Mouse (Mus musculus): ENCODE data around the gene Unc5a. TPM values are rescaled to one million over a fixed set of nuclear protein-coding genes. Genes with fewer than 3 reads are reported as not detected.

The Unc5a gene
- polyA plus RNA-seq, 1 experiment from 2014 or later = 7.3 TPM

DNA sequence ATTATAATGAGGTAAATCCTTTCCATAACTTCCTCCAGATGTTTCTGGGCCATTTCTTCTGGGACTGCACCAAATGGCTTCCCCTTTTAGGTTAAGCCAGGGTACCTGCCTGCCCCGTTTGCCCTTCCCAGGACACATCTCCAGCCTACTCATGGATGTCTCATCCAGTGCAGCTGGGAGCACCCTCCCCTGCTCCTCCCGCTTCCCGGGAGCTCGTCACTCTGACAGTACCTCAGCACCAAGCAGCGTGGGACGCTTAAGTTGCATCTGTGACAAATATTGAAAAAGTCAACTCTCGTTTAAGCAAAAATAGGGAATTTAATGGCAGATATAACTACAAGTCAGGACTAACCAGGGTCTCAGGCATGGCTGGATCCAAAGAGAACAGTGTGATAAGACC, 8.1 kb downstream of the Unc5a start:
- WGBS = 70% methylated on average over 7 of the region's 7 CpGs
- Histone ChIP-seq H3K4me1 (replicated peaks) (peaks cover 49% of the 10 kb centered on the region), H3K4me2 (replicated peaks) (no peak overlapping the region), H3K4me3 (replicated peaks) (no peak overlapping the region), H3K9ac (replicated peaks) (no peak overlapping the region), H3K9me3 (no peaks in the 10 kb centered on the region), H3K36me3 (no peaks in the 10 kb centered on the region), H3K27me3 (peaks cover 86% of the 10 kb centered on the region), H3K27ac (no peak overlapping the region)
- no peak for ATAC-seq

GRCm38 (mm10) chr13:54959059-54959701, 10.0 kb downstream of the Unc5a start:
- H3K27me3 ChIP-seq = peaks cover 78% of the 10 kb centered on the region
- no peaks in the 10 kb centered on the region for H3K36me3 ChIP-seq
- no peak overlapping the region for H3K4me2 ChIP-seq (replicated peaks)
- peaks cover 55% of the 10 kb centered on the region for H3K4me1 ChIP-seq (replicated peaks)
- no peaks in the 10 kb centered on the region for H3K9me3 ChIP-seq
- H3K9ac ChIP-seq (replicated peaks) = no peak overlapping the region
- H3K27ac ChIP-seq = peak overlapping the region; percentile 42; the same call in 1 of the 2 replicates
- WGBS = 40% methylated on average over 15 of the region's 15 CpGs
- ATAC-seq = no peak
- H3K4me3 ChIP-seq (replicated peaks) = no peak overlapping the region

GRCm38 (mm10) chr13:54959842-54960241, 10.6 kb downstream of the Unc5a start:
- Histone ChIP-seq H3K27me3 (peaks cover 78% of the 10 kb centered on the region), H3K36me3 (no peaks in the 10 kb centered on the region), H3K4me1 (replicated peaks) (peaks cover 60% of the 10 kb centered on the region), H3K9me3 (no peaks in the 10 kb centered on the region), H3K27ac (no peak overlapping the region), H3K9ac (replicated peaks) (no peak overlapping the region), H3K4me3 (replicated peaks) (no peak overlapping the region), H3K4me2 (replicated peaks) (no peak overlapping the region)
- ATAC-seq = no peak
- 43% methylated on average over 6 of the region's 6 CpGs for WGBS

DNA sequence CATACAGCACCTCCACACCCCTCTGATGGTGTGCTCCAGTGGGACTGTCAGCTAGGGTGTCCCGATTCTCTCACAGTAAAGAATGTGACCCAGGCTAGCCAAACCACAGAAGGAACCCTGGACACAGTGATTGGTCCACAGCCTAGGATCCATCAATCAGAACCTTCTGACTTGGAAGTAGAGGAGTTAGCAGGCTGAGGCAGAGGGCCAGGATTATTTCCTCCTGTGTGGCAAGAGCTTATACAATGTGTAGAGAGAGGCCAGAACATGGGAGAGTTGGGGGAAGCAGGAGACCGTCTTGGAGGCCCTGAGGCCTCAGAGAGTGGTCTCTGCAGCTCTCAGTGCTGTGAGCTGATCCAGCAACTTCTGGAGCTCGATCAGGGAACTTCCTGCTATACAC, 11.3 kb downstream of the Unc5a start:
- WGBS = 81% methylated on average over 3 of the region's 3 CpGs
- Histone ChIP-seq H3K9ac (replicated peaks) (no peak overlapping the region; the same call in 1 of the 2 replicates), H3K27ac (no peak overlapping the region), H3K36me3 (no peaks in the 10 kb centered on the region), H3K9me3 (no peaks in the 10 kb centered on the region), H3K4me1 (replicated peaks) (peaks cover 57% of the 10 kb centered on the region), H3K4me3 (replicated peaks) (no peak overlapping the region), H3K4me2 (replicated peaks) (no peak overlapping the region), H3K27me3 (peaks cover 75% of the 10 kb centered on the region)
- ATAC-seq = no peak

DNA sequence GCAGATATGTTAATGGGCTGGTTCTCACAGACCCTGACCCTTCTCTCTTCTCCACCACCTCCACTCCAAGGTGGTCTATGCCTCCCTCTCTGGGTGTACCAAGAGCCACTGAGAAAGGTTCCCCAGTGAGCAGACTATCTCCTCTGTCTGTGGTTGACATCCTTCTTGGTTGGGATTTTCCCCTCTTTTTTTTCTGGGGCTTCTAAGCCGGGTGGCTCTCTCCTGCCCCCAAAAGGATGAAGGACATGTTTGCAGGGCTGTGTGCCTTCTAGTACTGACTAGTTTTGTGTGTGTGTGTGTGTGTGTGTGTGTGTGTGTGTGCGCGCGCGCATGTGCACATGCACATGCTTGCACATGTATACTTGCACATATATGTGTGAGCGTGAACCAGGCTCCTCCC, 16.0 kb downstream of the Unc5a start:
- H3K27me3 ChIP-seq = peaks cover 67% of the 10 kb centered on the region

DNA sequence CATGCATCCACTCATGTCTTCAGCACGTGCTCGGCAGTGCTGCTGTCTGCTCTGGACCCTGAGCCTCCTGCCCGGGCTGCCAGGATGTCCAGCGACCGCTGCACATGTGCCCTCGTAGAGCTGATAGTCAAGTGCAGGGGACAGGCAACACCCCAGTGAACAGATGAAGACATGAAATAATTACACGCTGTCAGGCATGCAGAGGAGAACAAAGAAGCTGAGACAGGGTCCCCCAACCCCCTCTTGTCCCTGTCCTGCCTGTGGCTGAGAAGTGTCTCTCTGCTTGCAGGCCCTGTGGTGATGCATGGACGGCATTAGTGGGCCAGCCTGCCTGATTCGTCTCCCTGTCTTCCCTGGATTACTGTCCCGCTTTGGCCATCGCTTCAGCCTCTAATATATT, 18.3 kb downstream of the Unc5a start:
- ATAC-seq = 0 out of 2 replicates have a peak, but pooled peaks have one; percentile 37
- WGBS = 27% methylated on average over 11 of the region's 11 CpGs
- peaks cover 56% of the 10 kb centered on the region for H3K27me3 ChIP-seq
- H3K4me3 ChIP-seq (replicated peaks) = no peak overlapping the region
- H3K4me2 ChIP-seq (replicated peaks) = no peak overlapping the region
- H3K4me1 ChIP-seq (replicated peaks) = peaks cover 57% of the 10 kb centered on the region
- H3K27ac ChIP-seq = peak overlapping the region; percentile 70
- H3K9me3 ChIP-seq = no peaks in the 10 kb centered on the region
- H3K36me3 ChIP-seq = no peaks in the 10 kb centered on the region
- peak overlapping the region; percentile 34; the same call in 1 of the 2 replicates for H3K9ac ChIP-seq (replicated peaks)

More for the DNA sequence above, 16.0 kb downstream of the Unc5a start:
- WGBS = 85% methylated on average over 6 of the region's 6 CpGs
- Histone ChIP-seq H3K4me1 (replicated peaks) (peaks cover 54% of the 10 kb centered on the region), H3K27ac (no peak overlapping the region), H3K9me3 (no peaks in the 10 kb centered on the region), H3K4me3 (replicated peaks) (no peak overlapping the region), H3K36me3 (no peaks in the 10 kb centered on the region), H3K9ac (replicated peaks) (no peak overlapping the region), H3K4me2 (replicated peaks) (no peak overlapping the region)
- no peak for ATAC-seq

DNA sequence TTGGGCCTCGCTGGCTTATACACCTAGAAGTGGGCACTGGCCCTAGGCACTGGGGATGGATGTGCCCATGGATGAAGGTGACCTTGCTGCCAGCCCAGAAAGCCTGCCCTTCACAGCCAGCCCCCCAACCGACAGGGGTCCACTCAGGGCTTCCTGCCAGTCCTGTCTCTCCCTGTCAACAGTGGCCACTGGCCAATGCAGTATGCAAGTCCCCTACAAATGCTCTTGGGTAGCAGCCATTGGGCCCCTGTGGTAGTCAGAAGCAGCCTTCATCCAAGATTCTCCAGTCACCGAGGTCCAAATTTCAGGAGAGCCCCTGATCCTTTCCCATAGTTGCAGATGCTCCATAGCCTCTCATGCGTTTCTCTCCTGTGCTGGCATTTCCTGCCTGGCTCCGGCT, 19.4 kb downstream of the Unc5a start:
- Histone ChIP-seq H3K9me3 (no peaks in the 10 kb centered on the region), H3K27ac (no peak overlapping the region), H3K4me3 (replicated peaks) (no peak overlapping the region), H3K4me2 (replicated peaks) (no peak overlapping the region), H3K36me3 (no peaks in the 10 kb centered on the region), H3K9ac (replicated peaks) (no peak overlapping the region), H3K4me1 (replicated peaks) (peaks cover 50% of the 10 kb centered on the region), H3K27me3 (peaks cover 60% of the 10 kb centered on the region)
- no peak for ATAC-seq
- WGBS = 68% methylated on average over 5 of the region's 5 CpGs

DNA sequence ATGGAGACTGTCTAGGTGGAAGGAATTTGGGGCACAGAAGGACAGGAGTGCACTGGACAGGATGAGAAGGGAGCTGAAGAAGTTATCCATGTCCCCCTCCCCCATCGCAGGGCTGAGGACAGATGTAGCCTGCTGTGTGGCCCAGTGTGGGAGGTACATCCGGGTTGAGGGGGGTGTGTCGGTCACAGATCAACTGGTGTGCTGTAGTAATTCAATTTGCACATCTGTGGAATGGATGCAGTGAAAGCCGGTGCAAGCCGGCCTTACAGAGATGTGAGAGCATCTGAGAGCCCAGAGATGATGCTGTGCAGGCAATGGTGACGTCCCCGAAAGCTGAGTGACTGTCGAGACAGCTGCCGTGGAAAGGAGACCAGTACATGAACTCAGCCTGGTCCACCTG, 20.3 kb downstream of the Unc5a start:
- WGBS = 42% methylated on average over 9 of the region's 9 CpGs
- Histone ChIP-seq H3K4me1 (replicated peaks) (peaks cover 42% of the 10 kb centered on the region), H3K9me3 (no peaks in the 10 kb centered on the region)

DNA sequence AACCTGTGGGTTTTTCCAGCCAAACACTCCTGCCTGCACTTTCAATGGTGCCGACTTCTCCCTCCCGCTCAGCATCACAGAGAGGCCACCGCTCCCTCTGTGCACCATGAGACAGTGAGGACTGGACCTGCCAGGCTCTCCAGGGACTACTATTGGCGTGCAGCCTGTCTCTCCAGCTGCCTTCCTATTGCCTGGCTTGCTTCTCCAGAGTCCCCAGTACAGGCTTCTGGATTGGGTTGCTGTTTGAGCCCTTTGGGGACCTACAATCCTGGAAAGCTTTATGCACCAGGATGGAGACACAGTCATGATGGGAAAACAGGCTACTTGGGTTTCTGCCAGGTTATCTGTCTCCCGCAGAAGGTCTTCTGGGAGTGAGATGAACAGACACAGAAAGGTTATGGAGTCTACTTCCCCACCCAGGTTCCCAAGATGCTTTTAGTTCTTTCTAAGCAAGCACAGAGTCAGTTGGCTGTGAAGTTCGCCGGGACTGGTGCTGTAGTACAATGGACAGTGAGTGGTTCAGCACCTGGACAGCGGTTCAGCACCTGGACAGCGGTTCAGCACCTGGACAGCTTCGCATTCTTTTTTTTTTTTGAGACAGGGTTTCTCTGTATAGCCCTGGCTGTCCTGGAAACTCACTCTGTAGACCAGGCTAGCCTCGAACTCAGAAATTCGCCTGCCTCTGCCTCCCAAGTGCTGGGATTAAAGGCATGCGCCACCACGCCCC, 21.5 kb downstream of the Unc5a start:
- H3K4me1 ChIP-seq (replicated peaks) = peaks cover 48% of the 10 kb centered on the region
- H3K27ac ChIP-seq = no peak overlapping the region
- no peak overlapping the region for H3K9ac ChIP-seq (replicated peaks)
- 43% methylated on average over 14 of the region's 14 CpGs for WGBS
- H3K36me3 ChIP-seq = no peaks in the 10 kb centered on the region
- H3K27me3 ChIP-seq = peaks cover 50% of the 10 kb centered on the region
- ATAC-seq = no peak
- no peak overlapping the region for H3K4me3 ChIP-seq (replicated peaks)
- H3K9me3 ChIP-seq = no peaks in the 10 kb centered on the region
- H3K4me2 ChIP-seq (replicated peaks) = no peak overlapping the region

More for the DNA sequence above, 20.3 kb downstream of the Unc5a start:
- Histone ChIP-seq H3K36me3 (no peaks in the 10 kb centered on the region), H3K4me3 (replicated peaks) (no peak overlapping the region), H3K4me2 (replicated peaks) (no peak overlapping the region), H3K9ac (replicated peaks) (no peak overlapping the region; the same call in 1 of the 2 replicates), H3K27me3 (peaks cover 55% of the 10 kb centered on the region), H3K27ac (no peak overlapping the region)
- no peak for ATAC-seq

DNA sequence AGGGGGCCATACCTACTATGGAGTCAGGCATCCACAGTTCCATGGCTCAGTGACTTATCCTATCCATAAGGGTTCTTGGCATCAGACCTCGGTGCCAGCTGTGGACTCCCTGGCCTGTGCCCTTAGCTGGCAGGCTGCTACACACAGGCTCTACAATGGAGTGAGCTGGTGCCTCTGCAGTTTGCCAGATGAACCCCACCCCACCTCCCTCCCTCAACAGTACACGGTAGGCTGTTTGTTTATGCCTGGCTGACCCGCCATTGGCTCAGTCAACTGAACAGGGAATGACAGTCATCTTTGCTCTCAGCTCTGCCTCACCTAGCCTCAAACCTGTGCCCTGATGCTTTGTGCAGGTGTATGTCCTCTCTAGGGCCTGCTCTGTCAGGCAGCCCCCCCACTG, 26.3 kb downstream of the Unc5a start:
- 59% methylated on average over 3 of the region's 3 CpGs for WGBS
- Histone ChIP-seq H3K36me3 (no peaks in the 10 kb centered on the region), H3K27me3 (peaks cover 42% of the 10 kb centered on the region), H3K4me3 (replicated peaks) (no peak overlapping the region), H3K4me1 (replicated peaks) (peaks cover 53% of the 10 kb centered on the region), H3K4me2 (replicated peaks) (no peak overlapping the region), H3K27ac (no peak overlapping the region), H3K9ac (replicated peaks) (no peak overlapping the region), H3K9me3 (no peaks in the 10 kb centered on the region)
- ATAC-seq = no peak

DNA sequence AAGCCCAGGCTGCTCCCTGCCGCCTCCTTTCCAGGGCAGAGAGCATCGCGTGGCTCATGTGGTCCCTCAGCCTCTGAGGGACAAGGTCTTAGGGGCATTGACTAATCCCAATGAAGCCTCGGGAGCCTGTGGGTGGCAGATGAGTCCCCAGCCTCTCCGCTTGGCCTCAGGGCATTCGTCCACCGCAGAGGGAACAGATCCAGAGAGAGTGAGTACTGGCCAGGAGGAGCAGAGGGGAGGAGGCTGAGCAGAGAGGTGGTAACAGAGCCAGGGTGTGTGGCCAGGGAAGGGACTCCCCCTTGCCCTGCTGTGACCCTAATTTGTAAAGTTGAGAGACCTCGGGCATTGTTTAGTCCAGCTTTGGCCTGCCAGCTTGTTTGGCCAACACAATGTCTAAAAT, 29.6 kb downstream of the Unc5a start:
- no peak overlapping the region for H3K27ac ChIP-seq
- no peak overlapping the region; the same call in 1 of the 2 replicates for H3K9ac ChIP-seq (replicated peaks)
- ATAC-seq = no peak
- 39% methylated on average over 8 of the region's 8 CpGs for WGBS
- no peaks in the 10 kb centered on the region for H3K36me3 ChIP-seq
- H3K4me1 ChIP-seq (replicated peaks) = peaks cover 65% of the 10 kb centered on the region
- H3K4me3 ChIP-seq (replicated peaks) = no peak overlapping the region
- H3K4me2 ChIP-seq (replicated peaks) = no peak overlapping the region
- H3K27me3 ChIP-seq = peaks cover 36% of the 10 kb centered on the region
- H3K9me3 ChIP-seq = no peaks in the 10 kb centered on the region

GRCm38 (mm10) chr13:54980957-54981356, 31.7 kb downstream of the Unc5a start:
- Histone ChIP-seq H3K9ac (replicated peaks) (no peak overlapping the region), H3K4me1 (replicated peaks) (peaks cover 52% of the 10 kb centered on the region), H3K9me3 (no peaks in the 10 kb centered on the region), H3K27ac (no peak overlapping the region), H3K27me3 (peaks cover 37% of the 10 kb centered on the region), H3K4me2 (replicated peaks) (no peak overlapping the region), H3K4me3 (replicated peaks) (no peak overlapping the region), H3K36me3 (no peaks in the 10 kb centered on the region)
- WGBS = 62% methylated on average over 12 of the region's 12 CpGs
- ATAC-seq = peak; percentile 22; the same call in 1 of the 2 replicates

All from midbrain, embryonic 13.5 days (tissue).